Mouse (Mus musculus) brain, embryonic 14.5 days (tissue): Measurements from ENCODE around the gene Fmo1.

Experiments used
- CTCF ChIP-seq: fragments of 200-500 bp; IDR thresholded peaks from 2 replicates; pipeline ENCODE4 v1.5.1; 2012; ENCODE audit warnings: inconsistent platforms, mild to moderate bottlenecking, moderate library complexity, borderline replicate concordance; ENCODE audit not compliant: insufficient read depth, insufficient read length; ENCODE audit errors: extremely low read depth
- POLR2A ChIP-seq: fragments of 200-500 bp; IDR thresholded peaks from 2 replicates; pipeline ENCODE4 v1.6.1; 2012; ENCODE audit warnings: mild to moderate bottlenecking, inconsistent platforms, borderline replicate concordance; ENCODE audit not compliant: poor library complexity, insufficient read depth, insufficient read length, severe bottlenecking; ENCODE audit errors: extremely low read depth

- TF ChIP-seq CTCF (no peak), POLR2A (no peak)
Observed at GRCm38 (mm10) chr1:162815381-162816127, 50.9 kb downstream of the Fmo1 start.
